Mouse (Mus musculus): ENCODE results near the gene Spon1.

GRCm38 (mm10) chr7:113825498-113826205 lies 59.9 kb downstream of the Spon1 start:
- TF ChIP-seq POLR2A (IDR thresholded peaks at IDR 0.05; ENCODE audit: borderline replicate concordance, extremely low read depth, insufficient read depth, insufficient read length, poor library complexity, severe bottlenecking) (no peak), CTCF (IDR thresholded peaks at IDR 0.05; ENCODE audit: borderline replicate concordance, extremely low read depth, insufficient read depth, insufficient read length) (no peak)
